Mouse (Mus musculus) liver, postnatal 0 days (tissue): Measurements from ENCODE around the gene Taar7b.

ENCODE experiments used
- CTCF ChIP-seq: sonication (generic); IDR thresholded peaks from 2 replicates; pipeline ENCODE4 v1.5.1; 2016; ENCODE audit warnings: antibody characterized with exemption, low read depth
- EP300 ChIP-seq: IDR thresholded peaks from 2 replicates; pipeline ENCODE4 v1.6.1; 2016; ENCODE audit warnings: antibody characterized with exemption, low read depth, mild to moderate bottlenecking

GRCm38 (mm10) chr10:23977958-23978357, 21.8 kb upstream of the Taar7b start:
- TF ChIP-seq CTCF (no peak), EP300 (no peak)
